Mouse (Mus musculus) CH12.LX (cell line): ENCODE measurements around the gene Zmat5. TPM values are rescaled to one million over a fixed set of nuclear protein-coding genes. Genes with fewer than 3 reads are reported as not detected.

Source experiments
- DNase-seq: peaks from one replicate; pipeline ENCODE4 v3.0.0-alpha.2; 2013; ENCODE audit errors: extremely low read depth
- H3K27ac ChIP-seq: 2 replicates; pipeline ENCODE4 v1.5.1; 2012; ENCODE audit warnings: low read depth, mild to moderate bottlenecking, control low read depth, moderate library complexity; ENCODE audit not compliant: insufficient read depth
- H3K27me3 ChIP-seq: replicated peaks from 2 replicates; pipeline ENCODE3; 2012; ENCODE audit warnings: inconsistent platforms
- H3K36me3 ChIP-seq, 2 experiments: replicated peaks in 1 of 2; 2 replicates each; pipeline versions ENCODE3 to v1.6.1; 2012; ENCODE audit warnings: inconsistent platforms in 1 of 2, low read length in 1 of 2, mild to moderate bottlenecking in 1 of 2, mixed read lengths in 1 of 2, moderate library complexity in 1 of 2; ENCODE audit not compliant: control insufficient read depth in 1 of 2, insufficient read depth in 1 of 2
- H3K4me1 ChIP-seq, 2 experiments: 2 replicates each; pipeline ENCODE4 v1.6.1; 2012; ENCODE audit warnings: inconsistent platforms in 1 of 2, moderate library complexity in 1 of 2; ENCODE audit not compliant: insufficient read depth in 2 of 2, control insufficient read depth in 1 of 2
- H3K4me2 ChIP-seq: 2 replicates; pipeline ENCODE4 v1.6.1; 2012; ENCODE audit warnings: low read depth, mild to moderate bottlenecking, control low read depth; ENCODE audit not compliant: poor library complexity, insufficient read depth, severe bottlenecking
- H3K4me3 ChIP-seq, 3 experiments: fragments of 150-350 bp in 1 of 3; sonication (generic) in 1 of 3; replicated peaks in 1 of 3; 2 replicates each; pipeline versions ENCODE3 to v1.5.1; 2011 to 2012; ENCODE audit warnings: low read depth in 2 of 3, low read length in 2 of 3, mild to moderate bottlenecking in 2 of 3, moderate library complexity in 2 of 3, control low read depth in 1 of 3, improper control_type of control experiment in 1 of 3, inconsistent platforms in 1 of 3, mixed read lengths in 1 of 3; ENCODE audit not compliant: poor library complexity in 1 of 3
- H3K79me2 ChIP-seq: replicated peaks from 2 replicates; pipeline ENCODE4 v1.6.1; 2012; ENCODE audit warnings: mild to moderate bottlenecking, moderate library complexity; ENCODE audit not compliant: control insufficient read depth, poor library complexity, insufficient read depth, severe bottlenecking; ENCODE audit errors: extremely low read depth
- H3K9ac ChIP-seq: 2 replicates; pipeline ENCODE4 v1.6.1; 2012; ENCODE audit warnings: low read depth, mild to moderate bottlenecking, control low read depth, moderate library complexity; ENCODE audit not compliant: insufficient read depth
- H3K9me3 ChIP-seq: replicated peaks from 2 replicates; pipeline ENCODE3; 2012; ENCODE audit warnings: low read length, inconsistent platforms, mixed read lengths
- CHD1 ChIP-seq: IDR thresholded peaks from 2 replicates; pipeline ENCODE4 v1.6.1; 2012; ENCODE audit warnings: low read depth, low read length, improper control_type of control experiment, inconsistent platforms
- CTCF ChIP-seq, 2 experiments: IDR thresholded peaks in 1 of 2; conservative IDR thresholded peaks in 1 of 2; 2 replicates each; pipeline ENCODE4 v1.5.1; 2011 to 2012; ENCODE audit warnings: low read depth in 2 of 2, low read length in 2 of 2, improper control_type of control experiment in 1 of 2, inconsistent platforms in 1 of 2, mild to moderate bottlenecking in 1 of 2, moderate library complexity in 1 of 2
- E2F4 ChIP-seq: IDR thresholded peaks from 2 replicates; pipeline ENCODE4 v1.6.1; 2011; ENCODE audit warnings: low read depth, low read length, improper control_type of control experiment; ENCODE audit not compliant: insufficient replicate concordance
- EP300 ChIP-seq: IDR thresholded peaks from 2 replicates; pipeline ENCODE4 v1.6.1; 2011; ENCODE audit warnings: low read length, improper control_type of control experiment
- ETS1 ChIP-seq: conservative IDR thresholded peaks from 2 replicates; pipeline ENCODE4 v1.6.1; 2012; ENCODE audit warnings: low read depth, mild to moderate bottlenecking, inconsistent platforms, low read length, improper control_type of control experiment, moderate library complexity
- GABPA ChIP-seq: IDR thresholded peaks from 2 replicates; pipeline ENCODE4 v1.6.1; 2012; ENCODE audit warnings: low read depth, low read length, improper control_type of control experiment, inconsistent platforms; ENCODE audit not compliant: insufficient replicate concordance
- HCFC1 ChIP-seq: IDR thresholded peaks from 2 replicates; pipeline ENCODE4 v1.6.1; 2012; ENCODE audit warnings: low read depth, mild to moderate bottlenecking, inconsistent platforms, low read length, improper control_type of control experiment
- JUN ChIP-seq: IDR thresholded peaks from 2 replicates; pipeline ENCODE4 v1.6.1; 2011; ENCODE audit warnings: low read depth, mild to moderate bottlenecking, low read length, improper control_type of control experiment, moderate library complexity; ENCODE audit not compliant: insufficient read depth
- JUND ChIP-seq: conservative IDR thresholded peaks from 2 replicates; pipeline ENCODE4 v1.6.1; 2011; ENCODE audit warnings: low read depth, low read length, improper control_type of control experiment
- MAFK ChIP-seq: IDR thresholded peaks from 2 replicates; pipeline ENCODE4 v1.6.1; 2011; ENCODE audit warnings: low read length, improper control_type of control experiment; ENCODE audit not compliant: insufficient replicate concordance
- MYC ChIP-seq: IDR thresholded peaks from 2 replicates; pipeline ENCODE4 v1.6.1; 2011; ENCODE audit warnings: low read depth, mild to moderate bottlenecking, improper control_type of control experiment, low read length
- NELFE ChIP-seq: IDR thresholded peaks from 2 replicates; pipeline ENCODE4 v1.6.1; 2011; ENCODE audit warnings: low read depth, low read length, improper control_type of control experiment
- NRF1 ChIP-seq: IDR thresholded peaks from 2 replicates; pipeline ENCODE4 v1.6.1; 2014; ENCODE audit warnings: low read depth, mild to moderate bottlenecking, inconsistent platforms, low read length, improper control_type of control experiment, moderate library complexity
- PAX5 ChIP-seq: IDR thresholded peaks from 2 replicates; pipeline ENCODE4 v1.6.1; 2012; ENCODE audit warnings: low read length, inconsistent platforms, mixed read lengths
- RCOR1 ChIP-seq: conservative IDR thresholded peaks from 2 replicates; pipeline ENCODE4 v1.6.1; 2012; ENCODE audit warnings: low read depth, mild to moderate bottlenecking, inconsistent platforms, low read length, improper control_type of control experiment
- TBP ChIP-seq: conservative IDR thresholded peaks from 2 replicates; pipeline ENCODE4 v1.6.1; 2011; ENCODE audit warnings: low read depth, low read length, improper control_type of control experiment
- UBTF ChIP-seq: IDR thresholded peaks from 2 replicates; pipeline ENCODE4 v1.6.1; 2012; ENCODE audit warnings: low read depth, mild to moderate bottlenecking, inconsistent platforms, low read length, improper control_type of control experiment, moderate library complexity
- USF1 ChIP-seq: IDR thresholded peaks from 2 replicates; pipeline ENCODE4 v1.6.1; 2014; ENCODE audit warnings: low read depth, mild to moderate bottlenecking, inconsistent platforms, low read length, improper control_type of control experiment
- USF2 ChIP-seq: conservative IDR thresholded peaks from 2 replicates; pipeline ENCODE4 v1.6.1; 2011; ENCODE audit warnings: low read depth, low read length, improper control_type of control experiment
- ZKSCAN1 ChIP-seq: IDR thresholded peaks from 2 replicates; pipeline ENCODE4 v1.6.1; 2012; ENCODE audit warnings: low read depth, inconsistent platforms, low read length, improper control_type of control experiment, borderline replicate concordance
- dilution Hi-C: fragments of 300-500 bp; cut with MboI; formaldehyde crosslinking; loops from 2 replicates; pipeline ENCODE4 v1.14.3; 2020; ENCODE audit warnings: low sequenced_read_pairs; ENCODE audit not compliant: extremely low pct_unique_long_range_greater_than_20kb, extremely low pct_ligation_motif_present
- in situ Hi-C: fragments of 300-500 bp; cut with MboI; formaldehyde crosslinking; loops from 3 replicates; pipeline ENCODE4 v1.14.3; 2019; ENCODE audit warnings: low sequenced_read_pairs, low pct_ligation_motif_present, low pct_unique_long_range_greater_than_20kb, mixed read lengths
- polyA plus RNA-seq: library from polyadenylated mRNA; unstranded; fragments of >175 nt; gene quantifications from 2 replicates; pipeline ENCODE4 v1.2.1, GENCODE M21; 2012; ENCODE audit warnings: low read depth; ENCODE audit not compliant: insufficient read length
- total RNA-seq, 2 experiments: library from RNA; depleted of rRNA; stranded (reverse); fragments of 300-350 nt in 1 of 2; fragments of >200 nt in 1 of 2; gene quantifications; 2 replicates each; pipeline ENCODE4 v1.2.3; 2012 to 2014

Zmat5 gene
- total and polyA plus RNA-seq, 3 experiments: 35.9 to 75.2 (median 51.4) TPM

DNA sequence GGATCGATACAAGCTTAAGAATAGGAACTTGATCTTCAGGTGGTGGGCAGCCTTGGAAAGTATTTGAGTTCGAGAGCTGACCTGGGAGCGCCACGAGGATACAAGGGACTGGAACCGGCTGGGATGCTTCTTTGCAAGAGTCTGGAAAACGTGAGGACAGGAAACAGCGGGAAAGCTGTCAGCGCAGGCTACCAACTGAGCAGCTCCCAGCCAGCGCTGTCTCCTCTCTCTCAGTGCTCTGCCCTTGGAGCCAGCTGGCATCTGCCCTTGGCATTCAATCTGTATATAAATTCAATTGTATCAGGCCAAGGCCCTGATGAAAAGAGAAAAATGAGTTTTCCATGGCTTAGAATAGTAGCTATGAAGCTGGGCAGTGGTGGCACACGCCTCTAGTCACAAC is 13.3 kb upstream of the Zmat5 start:
- H3K9ac ChIP-seq: no peak overlapping the region
- peaks cover 4 to 28% of the 10 kb centered on the region in 2 experiments; a peak in 2 of 4 replicates for H3K4me1 ChIP-seq

DNA sequence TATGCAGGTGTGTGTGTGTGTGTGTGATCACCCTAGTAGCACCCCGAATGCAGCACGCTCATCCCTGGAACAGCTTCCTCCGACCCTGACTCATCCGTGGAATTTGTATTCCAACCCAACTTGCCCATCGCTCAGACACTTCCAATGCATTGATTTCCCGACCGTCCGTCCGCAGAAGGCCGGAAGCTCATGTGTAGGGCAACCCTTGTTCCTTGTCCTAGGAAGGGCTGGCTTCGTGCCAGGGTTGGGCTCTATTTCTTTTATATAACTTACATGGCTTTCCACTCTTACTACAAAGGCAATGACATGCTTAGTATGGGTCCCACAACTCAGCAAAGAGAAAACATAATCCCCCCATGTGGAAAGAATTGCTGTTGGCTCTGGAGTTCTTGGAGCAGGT is 12.3 kb upstream of the Zmat5 start:
- Histone ChIP-seq H3K9me3 (peaks cover 4% of the 10 kb centered on the region), H3K36me3 (peaks cover 0 to 3% of the 10 kb centered on the region in 2 experiments), H3K79me2 (no peaks in the 10 kb centered on the region), H3K4me3 (no peak overlapping the region), H3K27me3 (no peaks in the 10 kb centered on the region), H3K4me1 (peaks cover 8 to 25% of the 10 kb centered on the region in 2 experiments; a peak in 3 of 4 replicates), H3K27ac (no peak overlapping the region), H3K9ac (no peak overlapping the region), H3K4me2 (no peak overlapping the region)
- dilution Hi-C loops: no loop called here
- in situ Hi-C loops: no loop called here
- TF ChIP-seq ETS1: no peak
- TF ChIP-seq CHD1: no peak
- TF ChIP-seq TBP: no peak
- no peak for DNase-seq

More for the DNA sequence above, 13.3 kb upstream of the Zmat5 start:
- DNase-seq: no peak
- no peaks in the 10 kb centered on the region for H3K27me3 ChIP-seq
- H3K4me3 ChIP-seq: no peak overlapping the region
- in situ Hi-C loops (no loop called here), dilution Hi-C loops (no loop called here)
- H3K79me2 ChIP-seq: no peaks in the 10 kb centered on the region
- H3K4me2 ChIP-seq: no peak overlapping the region
- H3K27ac ChIP-seq: no peak overlapping the region
- H3K36me3 ChIP-seq: no peaks in the 10 kb centered on the region
- no peak for TF ChIP-seq E2F4
- TF ChIP-seq ETS1: no peak
- TF ChIP-seq UBTF: no peak
- no peak for TF ChIP-seq CTCF (conservative IDR thresholded peaks at IDR 0.05 in 1 of 2, IDR thresholded peaks at IDR 0.05 in 1 of 2; ENCODE audit: low read depth in 2 of 2, low read length in 2 of 2)
- TF ChIP-seq ZKSCAN1: no peak
- TF ChIP-seq JUN: no peak
- no peak for TF ChIP-seq NRF1
- TF ChIP-seq MYC: no peak
- TF ChIP-seq HCFC1: no peak
- TF ChIP-seq USF1: no peak
- TF ChIP-seq JUND: no peak
- no peak for TF ChIP-seq USF2
- no peak for TF ChIP-seq NELFE
- no peak for TF ChIP-seq MAFK
- TF ChIP-seq RCOR1: no peak
- no peak for TF ChIP-seq EP300
- no peak for TF ChIP-seq PAX5
- no peak for TF ChIP-seq GABPA
- peaks cover 4% of the 10 kb centered on the region for H3K9me3 ChIP-seq
